Mouse (Mus musculus): Measurements from ENCODE around the gene Klk7. TPM values are rescaled to one million over a fixed set of nuclear protein-coding genes. Genes with fewer than 3 reads are reported as not detected.

The Klk7 gene
- not detected in 2 replicates for polyA plus RNA-seq (2011; ENCODE audit: insufficient read length, low read depth, missing spikeins)

- no peak within 1 kb of the TSS for H3K27ac ChIP-seq (ENCODE audit: insufficient read depth, low read length)
- TF ChIP-seq POLR2A (IDR thresholded peaks at IDR 0.05; ENCODE audit: low read depth, low read length) (no peak), CTCF (IDR thresholded peaks at IDR 0.05; ENCODE audit: borderline replicate concordance, insufficient read depth, low read length) (no peak)
- no peak within 1 kb of the TSS for H3K4me3 ChIP-seq (ENCODE audit: insufficient read depth, low read length)
- H3K4me1 ChIP-seq (ENCODE audit: control insufficient read depth, insufficient read depth, low read length) = no peaks in the 10 kb centered on the region
Observed at GRCm38 (mm10) chr7:43810994-43811393, at the start of gene Klk7. Gene Klk7, plus strand, starts transcription at chr7:43811294.

DNA sequence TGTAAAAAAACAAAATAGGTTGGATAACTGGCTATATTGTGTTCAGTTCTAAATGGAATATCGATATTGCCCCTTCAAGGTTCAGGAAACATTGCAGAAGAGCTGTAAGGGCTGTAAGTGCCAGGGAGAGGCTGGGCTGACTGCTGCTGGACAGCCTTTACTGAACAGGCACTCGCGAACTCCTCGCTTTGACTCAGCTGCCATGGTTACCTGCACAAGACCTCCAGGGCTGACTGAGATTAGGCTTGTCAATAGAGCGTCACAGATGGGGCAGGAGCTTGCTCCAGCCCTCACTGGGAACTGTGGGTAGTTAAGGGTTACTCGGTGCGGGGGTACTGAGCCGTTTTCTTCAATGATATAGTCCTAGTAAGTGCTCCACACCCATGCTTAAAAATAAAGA lies 44.6 kb upstream of the Klk7 start:
- no peaks in the 10 kb centered on the region for H3K4me1 ChIP-seq (ENCODE audit: control insufficient read depth, insufficient read depth, low read length)
- H3K4me3 ChIP-seq (ENCODE audit: insufficient read depth, low read length) = no peak overlapping the region
- no peak overlapping the region for H3K27ac ChIP-seq (ENCODE audit: insufficient read depth, low read length)
- TF ChIP-seq CTCF (IDR thresholded peaks at IDR 0.05; ENCODE audit: borderline replicate concordance, insufficient read depth, low read length) (no peak), POLR2A (IDR thresholded peaks at IDR 0.05; ENCODE audit: low read depth, low read length) (no peak)

- Histone ChIP-seq H3K27ac (ENCODE audit: insufficient read depth, low read length) (no peak within 1 kb of the TSS), H3K4me1 (ENCODE audit: control insufficient read depth, insufficient read depth, low read length) (no peaks in the 10 kb centered on the region), H3K4me3 (ENCODE audit: insufficient read depth, low read length) (no peak within 1 kb of the TSS)
- TF ChIP-seq POLR2A (IDR thresholded peaks at IDR 0.05; ENCODE audit: low read depth, low read length) (no peak), CTCF (IDR thresholded peaks at IDR 0.05; ENCODE audit: borderline replicate concordance, insufficient read depth, low read length) (no peak)
Observed at GRCm38 (mm10) chr7:43768597-43768996, 42.5 kb upstream of the Klk7 start, which contains the start of gene Klk12. Gene Klk12, plus strand, starts transcription at chr7:43768897.

DNA sequence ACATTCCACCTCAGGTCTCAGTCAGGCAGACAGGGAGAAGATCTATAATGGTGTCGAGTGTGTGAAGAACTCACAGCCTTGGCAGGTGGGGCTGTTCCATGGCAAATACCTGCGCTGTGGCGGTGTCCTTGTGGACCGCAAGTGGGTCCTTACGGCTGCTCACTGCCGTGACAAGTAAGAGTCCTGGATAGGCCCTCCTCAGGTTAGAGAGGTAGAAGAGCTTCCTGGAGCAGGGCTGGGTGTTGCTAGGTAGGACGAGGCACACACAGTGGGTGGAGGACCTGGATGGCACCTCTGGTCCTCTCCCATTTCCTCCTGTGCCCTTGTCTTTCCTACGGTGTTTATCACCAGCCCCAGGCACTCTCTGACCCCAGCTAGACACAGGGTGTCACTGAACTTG lies 41.5 kb upstream of the Klk7 start:
- no peak overlapping the region for H3K4me3 ChIP-seq (ENCODE audit: insufficient read depth, low read length)
- no peaks in the 10 kb centered on the region for H3K4me1 ChIP-seq (ENCODE audit: control insufficient read depth, insufficient read depth, low read length)
- TF ChIP-seq CTCF (IDR thresholded peaks at IDR 0.05; ENCODE audit: borderline replicate concordance, insufficient read depth, low read length) (no peak), POLR2A (IDR thresholded peaks at IDR 0.05; ENCODE audit: low read depth, low read length) (no peak)
- H3K27ac ChIP-seq (ENCODE audit: insufficient read depth, low read length) = no peak overlapping the region

GRCm38 (mm10) chr7:43770701-43771100 lies 40.4 kb upstream of the Klk7 start:
- Histone ChIP-seq H3K4me3 (ENCODE audit: insufficient read depth, low read length) (no peak overlapping the region), H3K4me1 (ENCODE audit: control insufficient read depth, insufficient read depth, low read length) (no peaks in the 10 kb centered on the region), H3K27ac (ENCODE audit: insufficient read depth, low read length) (no peak overlapping the region)
- no peak for TF ChIP-seq POLR2A (IDR thresholded peaks at IDR 0.05; ENCODE audit: low read depth, low read length)
- TF ChIP-seq CTCF (IDR thresholded peaks at IDR 0.05; ENCODE audit: borderline replicate concordance, insufficient read depth, low read length) = no peak

- no peak for TF ChIP-seq CTCF (IDR thresholded peaks at IDR 0.05; ENCODE audit: borderline replicate concordance, insufficient read depth, low read length)
- no peak for TF ChIP-seq POLR2A (IDR thresholded peaks at IDR 0.05; ENCODE audit: low read depth, low read length)
- H3K27ac ChIP-seq (ENCODE audit: insufficient read depth, low read length) = no peak overlapping the region
- no peaks in the 10 kb centered on the region for H3K4me1 ChIP-seq (ENCODE audit: control insufficient read depth, insufficient read depth, low read length)
- H3K4me3 ChIP-seq (ENCODE audit: insufficient read depth, low read length) = no peak overlapping the region
Observed at GRCm38 (mm10) chr7:43771916-43772315, 39.2 kb upstream of the Klk7 start.

GRCm38 (mm10) chr7:43772901-43773300 lies 38.2 kb upstream of the Klk7 start:
- TF ChIP-seq POLR2A (IDR thresholded peaks at IDR 0.05; ENCODE audit: low read depth, low read length) (no peak), CTCF (IDR thresholded peaks at IDR 0.05; ENCODE audit: borderline replicate concordance, insufficient read depth, low read length) (no peak)
- H3K4me3 ChIP-seq (ENCODE audit: insufficient read depth, low read length) = no peak overlapping the region
- H3K4me1 ChIP-seq (ENCODE audit: control insufficient read depth, insufficient read depth, low read length) = no peaks in the 10 kb centered on the region
- no peak overlapping the region for H3K27ac ChIP-seq (ENCODE audit: insufficient read depth, low read length)

- Histone ChIP-seq H3K27ac (ENCODE audit: insufficient read depth, low read length) (no peak within 1 kb of the TSS), H3K4me1 (ENCODE audit: control insufficient read depth, insufficient read depth, low read length) (no peaks in the 10 kb centered on the region)
Observed at GRCm38 (mm10) chr7:43774364-43774763, 36.7 kb upstream of the Klk7 start, which contains the start of gene Klk11. Gene Klk11, plus strand, starts transcription at chr7:43774604.

GRCm38 (mm10) chr7:43774802-43775201 lies 36.3 kb upstream of the Klk7 start:
- no peak for TF ChIP-seq POLR2A (IDR thresholded peaks at IDR 0.05; ENCODE audit: low read depth, low read length)
- Histone ChIP-seq H3K27ac (ENCODE audit: insufficient read depth, low read length) (no peak overlapping the region), H3K4me3 (ENCODE audit: insufficient read depth, low read length) (no peak overlapping the region), H3K4me1 (ENCODE audit: control insufficient read depth, insufficient read depth, low read length) (0 out of 2 replicates have a peak, but pooled peaks cover under 1% of the 10 kb centered on the region)

More at GRCm38 (mm10) chr7:43774364-43774763, 36.7 kb upstream of the Klk7 start, which contains the start of gene Klk11:
- TF ChIP-seq POLR2A (IDR thresholded peaks at IDR 0.05; ENCODE audit: low read depth, low read length) = no peak
- TF ChIP-seq CTCF (IDR thresholded peaks at IDR 0.05; ENCODE audit: borderline replicate concordance, insufficient read depth, low read length) = no peak
- H3K4me3 ChIP-seq (ENCODE audit: insufficient read depth, low read length) = no peak within 1 kb of the TSS

DNA sequence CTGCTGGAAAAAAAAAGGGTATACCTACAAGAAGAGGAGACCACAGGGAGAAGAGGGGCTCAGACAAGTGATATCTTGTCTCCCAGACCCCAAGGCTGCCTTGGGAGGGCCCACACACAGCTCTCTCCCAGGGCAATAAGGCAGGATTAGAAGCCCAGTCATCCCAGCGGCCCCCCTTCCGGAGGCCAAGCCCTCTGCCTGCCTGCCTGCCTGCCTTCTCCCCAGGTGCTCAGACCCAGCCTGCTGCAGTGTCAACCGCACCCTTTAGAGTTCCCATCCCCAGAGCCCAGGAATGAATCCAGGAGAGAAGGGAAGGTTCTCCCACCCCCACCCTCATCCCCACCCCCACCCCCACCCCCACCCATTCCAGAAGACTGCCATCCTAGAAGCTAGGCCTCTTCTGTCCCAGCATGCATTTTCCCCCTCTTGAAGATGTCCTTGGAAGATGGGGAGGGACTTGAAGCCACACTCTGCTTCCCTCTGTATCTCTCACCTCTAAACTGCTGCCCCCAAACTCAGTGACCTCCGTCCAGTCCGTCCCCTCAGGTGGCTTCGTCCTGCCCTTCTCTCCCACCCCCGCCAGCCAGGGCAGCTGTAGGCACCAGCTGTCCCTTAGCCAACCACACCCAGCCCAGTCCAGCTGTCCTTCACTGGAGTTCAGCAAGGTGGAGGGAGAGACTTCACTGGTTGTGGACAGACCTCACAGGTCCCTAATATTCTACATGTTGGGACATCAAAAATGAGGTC lies 35.6 kb upstream of the Klk7 start:
- Histone ChIP-seq H3K27ac (ENCODE audit: insufficient read depth, low read length) (no peak overlapping the region), H3K4me1 (ENCODE audit: control insufficient read depth, insufficient read depth, low read length) (peaks cover 7% of the 10 kb centered on the region), H3K4me3 (ENCODE audit: insufficient read depth, low read length) (no peak overlapping the region)
- no peak for TF ChIP-seq POLR2A (IDR thresholded peaks at IDR 0.05; ENCODE audit: low read depth, low read length)
- TF ChIP-seq CTCF (IDR thresholded peaks at IDR 0.05; ENCODE audit: borderline replicate concordance, insufficient read depth, low read length) = no peak

Data from embryonic fibroblast, embryonic 13.5 days (primary cell).